Mouse (Mus musculus): ENCODE measurements around the gene Wscd2.

- no peak for TF ChIP-seq GATA1 (IDR thresholded peaks at IDR 0.05; ENCODE audit: low read length)
- no peak for TF ChIP-seq TAL1 (IDR thresholded peaks at IDR 0.05; ENCODE audit: low read length)
Measured at GRCm38 (mm10) chr5:113553402-113553897, 63.3 kb downstream of the Wscd2 start.
